Mouse (Mus musculus) stomach, postnatal 0 days (tissue): ENCODE measurements at regions not wholly inside any gene's neighbourhood (a gene's known extent, or its start where the extent isn't known, plus 50 kb on each side); places are given as distances from the start of the nearest gene placed in this dataset.

Experiments
- CTCF ChIP-seq: IDR thresholded peaks from 2 replicates; pipeline ENCODE4 v1.5.1; 2016; ENCODE audit warnings: antibody characterized with exemption, low read depth, mild to moderate bottlenecking, moderate library complexity
- EP300 ChIP-seq: optimal IDR thresholded peaks from 2 replicates; pipeline ENCODE3; 2016; ENCODE audit warnings: antibody characterized with exemption

DNA sequence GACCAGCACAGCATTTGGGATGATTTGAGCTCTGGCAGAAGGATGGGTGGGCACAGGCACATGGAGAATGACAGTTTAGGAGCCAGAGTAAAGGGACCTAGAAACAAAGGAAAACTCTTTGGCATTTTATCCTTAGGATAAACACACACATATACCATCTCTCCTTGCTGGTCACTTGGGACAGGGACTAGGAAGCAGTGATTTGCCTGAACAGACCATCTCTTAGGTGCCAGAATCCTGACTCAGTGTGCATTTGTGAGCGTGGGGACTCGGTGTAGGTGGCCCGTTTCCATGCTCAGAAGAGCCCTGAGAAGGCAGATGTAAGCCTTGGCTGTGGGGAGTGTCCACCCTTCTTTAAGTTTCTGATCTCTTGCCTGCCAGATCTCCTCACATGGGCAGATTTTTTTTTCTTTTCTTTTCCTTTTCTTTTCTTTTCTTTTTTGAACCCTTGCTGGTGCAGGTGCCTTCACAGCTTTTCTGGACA, 179.0 kb upstream of the Tenm4 start:
- no peak for TF ChIP-seq CTCF
- no peak for TF ChIP-seq EP300
